Mouse (Mus musculus) testis, adult 2 months (tissue): ENCODE data around the gene Msh5.

Source experiments
- CTCF ChIP-seq: fragments of 200-500 bp; IDR thresholded peaks from 2 replicates; pipeline ENCODE4 v1.5.1; 2012; ENCODE audit warnings: low read depth, mild to moderate bottlenecking, inconsistent platforms, low read length, moderate library complexity; ENCODE audit not compliant: control insufficient read depth, insufficient read depth, insufficient replicate concordance
- POLR2A ChIP-seq: fragments of 200-500 bp; IDR thresholded peaks from 2 replicates; pipeline ENCODE4 v1.6.1; 2012; ENCODE audit warnings: low read depth, mild to moderate bottlenecking, inconsistent platforms, low read length, moderate library complexity; ENCODE audit not compliant: control insufficient read depth

GRCm38 (mm10) chr17:35015296-35015695 is 31.2 kb downstream of the Msh5 start:
- no peak for TF ChIP-seq POLR2A
- no peak for TF ChIP-seq CTCF
